Mouse (Mus musculus): Measurements from ENCODE around the gene Colec11.

Colec11 gene

DNA sequence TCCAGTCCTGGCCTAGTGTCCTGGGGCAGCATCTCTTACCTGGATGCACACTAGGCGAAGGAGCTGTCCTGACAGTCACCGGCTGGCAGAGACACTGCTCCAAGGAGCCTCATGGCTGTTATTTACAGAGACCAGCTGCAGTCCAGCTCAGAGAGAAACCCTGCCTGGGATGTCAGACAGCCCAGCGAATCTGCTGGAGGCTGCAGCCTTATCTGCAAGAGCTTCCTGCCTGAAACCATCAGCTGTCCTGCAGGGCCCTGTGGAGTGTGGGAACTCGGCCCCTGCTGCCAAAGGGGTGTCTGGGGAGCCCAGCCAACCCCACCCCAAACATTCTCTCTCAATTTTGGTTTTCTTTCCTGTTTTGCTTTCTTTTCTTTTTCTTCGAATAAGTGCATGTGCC is at the start of gene Colec11:
TSS of gene Colec11 (minus strand) at position 183 of the 400 bp plus-strand sequence.
- peak; percentile 11 to 55 for DNase-seq

DNA sequence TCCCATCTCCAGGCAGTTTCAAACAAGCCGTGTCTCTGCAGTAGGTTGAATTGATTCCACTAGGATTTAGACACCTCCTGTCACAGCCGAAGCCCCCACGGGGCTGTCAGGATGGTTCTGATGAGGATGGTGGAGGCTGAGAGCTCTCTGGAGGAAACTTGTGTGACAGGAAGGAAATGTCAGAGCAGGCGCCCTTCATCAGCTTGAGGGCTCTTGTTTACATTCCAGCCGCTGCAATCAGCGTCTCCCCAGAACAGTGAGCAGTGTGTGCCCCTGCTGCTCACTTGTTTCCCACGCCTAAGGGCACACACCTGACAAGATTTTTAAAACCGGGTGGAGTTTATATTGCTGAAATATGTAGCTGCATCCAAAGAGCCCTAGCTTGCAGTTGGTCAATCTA is 44.1 kb upstream of the Colec11 start:
- DNase-seq = peak; percentile 19 to 52

DNA sequence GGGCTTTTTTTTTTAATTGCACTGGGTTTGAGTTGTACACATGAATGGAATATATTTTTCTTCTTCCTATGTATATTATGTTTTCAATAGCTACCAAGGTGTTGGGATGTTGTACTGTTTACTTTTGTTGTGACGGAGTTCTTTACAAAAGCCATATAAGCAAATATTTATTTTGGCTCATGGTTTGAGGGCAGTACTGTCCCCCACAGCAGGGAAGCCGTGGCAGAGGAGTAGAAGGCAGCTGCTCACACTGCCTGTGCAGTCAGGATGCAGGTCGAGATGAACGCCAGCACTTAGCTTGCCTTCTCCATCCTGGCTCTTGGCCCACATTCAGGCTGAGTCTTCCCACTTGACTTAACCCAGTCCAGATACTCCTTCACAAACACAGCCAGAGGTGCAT is 43.6 kb upstream of the Colec11 start:
- DNase-seq = no peak

DNA sequence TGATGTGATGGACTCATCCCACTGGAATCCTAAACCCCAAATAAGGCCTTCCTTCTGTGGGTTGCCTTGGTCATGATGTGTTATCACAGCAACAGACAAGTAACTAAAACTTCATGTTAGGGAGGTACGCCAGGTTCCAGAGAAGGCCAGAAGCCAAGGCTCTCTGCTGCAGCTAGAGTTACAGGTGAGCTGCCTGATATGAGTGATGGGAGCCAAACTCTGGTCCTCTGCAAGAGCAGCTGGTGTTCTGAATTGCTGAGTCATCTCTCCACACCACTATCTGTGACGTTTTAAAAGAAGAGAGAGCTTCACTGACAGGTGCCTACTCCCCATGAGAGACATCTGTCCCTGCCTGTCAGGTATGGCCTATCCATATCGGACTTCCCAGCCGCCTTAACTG is 39.5 kb upstream of the Colec11 start:
- no peak for DNase-seq

DNA sequence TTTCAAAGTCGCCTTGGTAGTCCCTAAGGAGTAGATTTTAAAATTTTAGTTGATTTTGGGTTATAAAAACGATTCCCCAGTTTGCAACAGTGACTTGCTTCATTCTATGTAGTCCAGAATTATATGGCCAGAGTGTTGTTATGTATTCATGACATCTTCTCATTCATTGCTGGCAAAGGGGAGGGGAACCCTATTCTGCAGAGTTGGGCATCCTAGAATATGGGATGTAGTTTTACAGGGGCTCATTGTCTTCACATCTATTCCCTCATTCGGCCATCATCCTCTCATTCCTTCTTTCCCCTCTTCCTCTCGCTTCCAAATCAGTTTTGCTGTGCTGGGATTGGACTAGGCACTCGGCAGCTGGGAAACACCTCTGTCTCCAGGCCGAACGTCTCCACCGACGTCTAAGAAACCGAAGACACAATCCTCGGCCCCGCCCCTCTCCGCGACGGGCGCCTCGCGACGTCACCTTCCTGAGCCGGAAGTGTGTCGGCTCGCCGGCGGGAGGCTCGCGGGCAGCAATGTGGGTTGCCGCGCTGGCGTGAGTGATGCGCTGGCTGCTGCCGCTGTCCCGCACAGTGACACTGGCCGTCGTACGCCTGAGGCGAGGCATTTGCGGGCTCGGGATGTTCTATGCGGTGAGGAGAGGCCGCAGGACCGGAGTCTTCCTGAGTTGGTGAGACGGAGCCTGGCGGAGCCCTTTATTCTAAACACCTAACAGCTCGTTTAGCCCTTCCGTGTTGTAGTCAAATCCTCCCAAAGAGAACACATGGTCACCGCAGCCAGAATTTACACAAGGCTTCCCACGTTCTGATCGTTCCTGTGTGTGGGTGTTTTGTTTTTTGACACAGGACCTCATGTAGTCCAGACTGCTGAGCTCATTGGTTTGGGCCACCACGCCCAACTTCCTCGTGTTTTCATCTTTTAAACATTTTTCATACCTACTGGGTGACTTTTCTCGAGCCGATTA is 26.2 kb upstream of the Colec11 start, which contains the start of gene Rnaseh1:
TSS of gene Rnaseh1 (plus strand) at position 462 of the 970 bp plus-strand sequence.
- peak; percentile 92 for DNase-seq

DNA sequence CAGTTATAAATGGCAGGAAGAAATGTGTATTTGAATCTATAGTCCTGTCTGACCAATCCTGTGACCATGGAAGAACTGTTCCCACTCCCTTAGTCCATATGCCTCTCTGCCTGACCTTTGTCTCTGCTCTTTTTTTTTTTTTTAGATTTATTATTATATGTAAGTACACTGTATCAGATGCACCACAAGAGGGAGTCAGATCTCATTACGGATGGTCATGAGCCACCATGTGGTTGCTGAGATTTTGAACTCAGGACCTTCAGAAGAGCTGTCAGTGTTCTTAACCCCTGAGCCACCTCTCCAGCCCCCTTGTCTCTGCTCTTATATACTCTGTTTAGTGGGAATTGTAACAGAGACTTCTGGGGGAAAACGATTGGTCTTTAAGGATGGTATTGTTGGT is 15.6 kb upstream of the Colec11 start:
- no peak for DNase-seq

DNA sequence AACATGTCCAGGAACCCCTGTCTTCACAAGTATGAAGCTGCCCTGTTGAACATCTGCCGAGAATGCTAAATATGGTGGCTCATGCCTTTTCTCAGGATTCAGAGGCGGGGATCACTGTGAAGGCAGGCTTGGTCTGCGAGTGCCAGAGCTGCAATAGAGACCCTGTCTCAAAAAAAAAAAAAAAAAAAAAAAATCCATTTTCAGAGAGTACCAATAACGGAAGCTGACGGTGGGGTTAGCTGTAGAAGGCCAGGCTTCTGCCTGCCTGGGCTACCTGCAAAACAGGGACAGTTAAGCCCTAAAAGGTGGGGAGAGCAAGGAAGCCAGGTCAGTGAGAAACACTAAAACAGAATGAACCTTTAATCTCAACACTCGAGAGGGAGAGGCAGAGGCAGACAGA is 13.4 kb upstream of the Colec11 start:
- no peak for DNase-seq

DNA sequence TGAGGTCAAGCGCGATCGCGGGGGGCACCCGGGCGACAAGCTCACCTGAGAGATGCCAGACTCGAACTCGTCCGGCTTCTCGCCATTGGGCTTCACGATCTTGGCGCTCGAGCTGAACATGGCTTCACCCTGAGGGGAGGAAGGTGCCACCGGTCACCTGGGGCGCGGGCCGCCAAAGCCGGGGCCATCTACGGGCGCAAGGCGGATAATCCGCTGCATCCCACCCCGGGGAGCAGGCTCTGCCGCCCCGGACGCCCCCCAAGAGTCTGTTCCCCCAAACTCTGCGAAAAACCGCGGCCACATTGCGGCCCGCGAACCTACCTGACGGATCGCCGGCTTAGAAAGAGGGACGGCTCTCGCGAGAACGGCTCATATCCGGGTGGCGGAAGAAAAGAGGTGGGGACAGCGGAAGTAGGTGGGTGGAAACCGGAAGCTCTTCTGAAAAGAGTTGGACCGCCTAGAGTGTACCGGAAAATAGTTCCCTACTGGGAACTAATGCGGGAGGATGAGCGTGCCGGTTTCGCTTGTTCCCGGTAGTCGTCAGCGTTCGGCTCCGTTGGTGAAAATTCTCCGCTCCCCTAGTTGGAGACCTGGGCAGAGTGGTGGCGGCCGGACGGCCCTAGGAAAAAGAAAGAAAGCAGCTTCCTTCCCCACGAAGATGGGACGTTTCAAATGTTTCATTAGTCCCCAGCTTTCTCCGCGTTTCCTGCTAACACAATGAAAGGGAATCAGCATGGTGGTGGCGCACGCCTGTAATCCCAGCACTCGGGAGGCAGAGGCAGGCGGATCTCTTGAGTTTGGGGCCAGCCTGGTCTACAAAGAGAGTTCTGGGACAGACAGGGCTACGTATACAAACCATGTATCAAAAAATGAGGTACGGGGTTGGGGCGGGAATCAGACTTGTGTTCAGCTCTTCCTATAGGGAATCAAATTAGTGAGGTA is 12.6 kb upstream of the Colec11 start, which contains the start of gene Rps7:
TSS of gene Rps7 (minus strand) at position 419 of the 942 bp plus-strand sequence.
- DNase-seq = peak; percentile 94 to 95

DNA sequence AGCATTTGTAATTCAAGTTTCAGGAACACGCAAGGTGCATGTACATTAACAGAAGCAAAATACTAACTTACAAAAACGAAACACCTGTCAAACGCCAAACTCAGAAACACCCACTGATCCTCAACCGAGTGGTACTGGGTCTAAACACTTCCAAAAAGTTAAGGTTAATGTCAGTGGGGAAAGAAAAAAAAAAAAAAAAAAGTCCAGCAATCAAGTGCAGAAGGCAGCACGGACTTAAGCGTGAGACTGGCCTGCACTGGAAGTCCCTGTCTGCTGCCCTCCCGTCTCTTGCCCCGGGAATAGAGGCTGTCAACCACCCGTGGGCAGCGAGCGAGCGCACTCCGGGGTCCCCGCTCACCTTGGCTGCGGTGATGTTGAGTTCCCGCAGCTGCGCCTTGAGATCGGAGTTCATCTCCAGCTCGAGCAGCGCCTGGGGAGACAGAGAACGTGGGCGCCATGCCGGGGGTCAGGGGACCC is 11.9 kb upstream of the Colec11 start:
- DNase-seq = no peak

DNA sequence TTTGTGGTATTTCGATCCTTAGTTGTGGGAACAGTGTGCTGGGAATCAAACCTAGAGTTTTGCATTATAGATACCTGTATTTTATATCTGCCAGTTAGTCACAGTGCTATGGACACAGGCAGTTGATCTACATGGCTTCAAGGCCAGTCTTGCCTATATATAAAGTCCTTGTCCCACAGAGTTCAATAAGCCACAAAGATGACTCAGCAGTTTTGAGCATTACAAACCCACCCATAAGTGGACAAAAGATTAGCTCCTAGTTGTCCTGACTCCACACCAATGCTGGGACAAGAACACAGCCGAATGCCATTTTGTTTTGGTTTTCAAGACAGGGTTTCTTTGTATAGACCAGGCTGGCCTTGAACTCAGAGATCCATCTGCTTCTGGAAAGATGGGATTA is 5.3 kb upstream of the Colec11 start:
- no peak for DNase-seq

DNA sequence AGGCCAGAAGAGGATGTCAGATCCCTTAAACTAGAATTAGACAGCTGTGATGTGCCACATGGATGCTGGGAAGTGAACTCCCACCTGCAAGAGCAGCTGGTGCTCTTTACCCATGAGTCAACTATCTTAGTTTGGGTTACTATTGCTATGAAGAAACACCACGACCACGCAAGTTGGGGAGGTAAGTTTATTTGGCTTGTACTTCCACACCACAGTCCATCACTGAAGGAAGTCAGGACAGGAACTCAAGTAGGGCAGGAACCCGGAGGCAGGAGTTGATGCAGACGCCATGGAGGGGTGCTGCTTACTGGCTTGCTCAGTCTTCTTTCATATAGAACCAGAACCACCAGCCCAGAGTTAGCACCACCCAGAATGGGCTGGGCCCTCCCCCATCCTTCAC is 3.9 kb upstream of the Colec11 start:
- DNase-seq = no peak

DNA sequence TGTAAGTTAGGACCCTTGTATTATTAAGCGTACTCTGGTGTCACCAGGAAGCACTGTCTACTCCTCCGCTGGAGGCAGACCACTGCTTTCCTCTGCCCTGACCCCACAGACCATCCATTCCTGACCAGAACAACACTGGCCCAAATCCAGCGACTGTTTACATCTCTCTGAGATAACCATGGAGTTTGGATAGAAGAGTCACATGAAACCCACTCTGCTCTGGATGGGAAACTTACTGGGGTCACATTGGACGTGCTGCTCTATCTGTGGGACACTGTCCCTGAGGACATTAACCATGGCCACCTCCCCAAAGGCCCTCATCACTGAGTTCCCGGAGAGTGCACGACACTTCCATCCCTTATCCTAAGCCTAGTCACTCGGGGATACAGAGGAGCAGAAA is 2.2 kb upstream of the Colec11 start:
- DNase-seq = no peak

DNA sequence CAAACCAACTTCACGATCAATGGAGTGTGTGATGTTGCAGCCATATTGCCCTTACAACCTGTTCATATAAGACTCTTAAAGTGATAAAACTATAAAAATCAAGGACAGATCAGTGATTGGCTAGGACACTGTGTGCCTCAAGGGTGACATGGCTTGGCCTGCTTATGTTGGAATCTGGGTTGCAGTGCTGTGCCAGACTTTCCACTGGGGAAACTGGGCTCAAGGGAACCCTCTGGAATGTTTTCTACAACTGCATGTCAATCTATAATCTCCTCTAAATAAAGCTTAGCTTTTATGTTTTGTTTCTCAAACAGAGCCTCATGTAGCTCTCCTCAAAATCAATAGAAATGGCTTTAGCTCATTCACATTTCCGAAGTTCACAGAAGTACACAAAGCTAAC is 1.1 kb upstream of the Colec11 start:
- no peak for DNase-seq

DNA sequence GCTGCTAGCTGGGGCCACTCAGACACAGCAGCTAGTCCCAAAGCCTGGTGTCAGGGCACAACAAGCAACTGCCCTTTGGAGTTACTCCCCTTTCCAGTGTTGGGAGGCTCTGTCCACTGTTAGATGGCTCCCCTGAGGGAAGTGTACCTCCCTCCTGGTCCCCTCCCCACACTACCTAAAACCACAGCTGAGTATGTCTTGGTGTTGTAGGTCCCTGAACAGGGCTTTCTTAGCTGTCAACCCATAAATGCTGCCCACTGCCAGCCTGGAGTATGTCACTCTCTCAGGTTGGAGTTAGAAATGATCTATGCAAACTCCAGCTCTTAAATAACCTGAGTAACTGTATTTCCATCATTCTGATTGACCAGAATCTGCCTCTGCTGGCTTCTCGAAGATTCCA is 536 bp downstream of the Colec11 start:
- DNase-seq = no peak

DNA sequence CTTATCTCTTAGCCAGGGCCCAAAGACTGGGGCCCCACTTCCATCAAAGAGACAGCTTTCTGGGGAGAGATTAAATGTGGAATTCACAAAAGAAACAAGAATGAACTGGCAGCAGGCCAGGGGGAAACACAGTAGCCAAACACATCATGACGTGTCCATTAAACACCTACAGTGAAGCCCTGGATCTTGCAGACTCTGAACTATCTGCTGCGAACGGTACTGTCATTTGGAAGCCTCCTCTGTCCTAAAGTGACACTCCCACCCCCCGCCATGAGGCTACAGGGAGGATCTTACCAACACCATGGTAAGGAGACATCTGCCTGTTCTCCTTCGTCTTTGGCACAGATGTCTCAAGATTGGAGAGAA is 1.0 kb downstream of the Colec11 start:
- DNase-seq = no peak

DNA sequence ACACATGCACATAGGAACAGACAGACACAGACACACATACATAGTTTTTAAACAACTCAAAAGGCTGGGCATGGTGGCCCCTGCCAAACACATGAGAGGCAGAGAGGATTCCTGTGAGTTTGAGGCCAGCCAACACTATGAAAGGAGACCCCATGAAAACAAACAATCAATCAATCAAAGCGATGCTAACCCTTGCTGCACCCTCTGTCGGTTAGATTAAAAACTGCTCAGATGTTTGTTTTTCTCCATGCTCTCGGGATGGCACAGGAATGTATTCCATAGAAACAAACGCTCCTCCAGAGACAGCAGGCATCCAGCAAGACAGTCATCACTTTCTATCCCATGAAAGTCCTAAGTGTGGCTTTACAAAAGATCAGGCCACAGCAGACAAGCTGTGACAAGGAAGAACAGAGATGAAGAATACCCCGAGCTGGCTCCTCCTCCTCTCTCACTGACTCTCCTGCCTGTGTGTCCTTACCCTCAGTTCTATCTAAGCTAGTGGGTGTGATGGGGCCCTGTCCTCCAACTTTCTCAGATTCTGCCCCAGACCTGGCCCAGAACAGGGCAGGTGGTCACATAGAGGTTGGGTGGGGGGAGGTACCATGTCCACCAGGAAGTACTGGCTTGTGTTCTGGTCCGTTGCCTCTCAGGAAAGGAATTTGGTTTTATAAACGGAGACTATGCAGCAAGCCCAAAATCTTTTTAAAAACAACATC is 1.6 kb downstream of the Colec11 start:
- no peak for DNase-seq

DNA sequence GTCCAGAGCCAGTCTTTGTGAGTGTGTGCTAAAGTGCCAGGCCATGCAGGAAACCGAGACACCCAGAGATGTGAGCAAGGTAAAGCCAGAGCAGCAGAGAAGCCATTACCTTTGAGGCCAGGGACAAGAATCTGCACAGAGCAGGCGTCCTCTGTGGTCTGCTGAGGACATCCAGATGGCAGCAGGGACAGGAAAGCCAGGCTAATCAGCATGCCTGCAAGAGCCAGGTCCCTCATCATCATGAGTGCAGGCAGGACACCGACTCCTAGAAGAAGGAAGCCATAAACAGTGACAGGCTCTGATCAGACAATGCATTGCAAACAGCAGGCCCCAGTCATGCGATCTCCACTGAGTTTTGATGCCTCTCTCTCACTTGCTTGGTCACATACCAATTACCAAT is 5.9 kb downstream of the Colec11 start:
- DNase-seq = no peak

DNA sequence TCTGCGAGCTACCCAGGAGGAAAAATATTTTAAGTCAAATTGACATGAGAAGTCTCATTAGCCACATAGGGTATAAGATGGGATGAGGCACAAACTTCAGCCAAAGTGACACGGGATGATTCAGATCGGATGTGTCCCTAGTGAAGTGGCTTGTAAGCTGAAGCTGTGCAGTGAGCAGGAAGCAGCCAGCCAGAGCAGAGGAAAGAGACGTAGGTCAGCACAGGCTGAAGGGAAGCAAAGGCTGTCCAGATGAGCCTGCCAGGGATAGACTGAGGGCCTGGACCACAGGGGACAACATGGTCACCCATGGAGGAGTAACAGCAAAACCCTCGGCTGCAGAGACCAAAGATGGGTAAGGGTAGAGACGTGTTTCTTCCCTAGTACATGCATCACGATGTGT is 8.8 kb downstream of the Colec11 start:
- DNase-seq = no peak

DNA sequence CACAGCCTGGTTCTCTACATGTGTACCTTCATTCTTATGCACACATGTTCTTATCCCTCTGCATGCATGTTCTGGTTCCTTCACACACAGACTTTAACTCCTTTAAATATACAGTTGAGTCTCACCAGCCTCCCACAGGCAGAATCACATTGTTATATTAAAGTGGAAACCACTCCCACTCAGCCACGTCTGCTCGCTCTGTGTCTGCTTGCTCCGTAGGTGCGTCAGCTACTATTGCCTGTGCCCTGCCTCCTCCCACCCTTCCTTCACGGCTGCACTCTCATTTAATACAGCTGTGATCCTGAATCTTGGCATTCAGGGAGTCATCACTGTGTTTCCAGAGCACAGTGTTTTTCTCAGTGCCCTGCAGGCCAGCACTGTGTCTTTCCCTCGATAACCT is 10.8 kb downstream of the Colec11 start:
- DNase-seq = no peak

DNA sequence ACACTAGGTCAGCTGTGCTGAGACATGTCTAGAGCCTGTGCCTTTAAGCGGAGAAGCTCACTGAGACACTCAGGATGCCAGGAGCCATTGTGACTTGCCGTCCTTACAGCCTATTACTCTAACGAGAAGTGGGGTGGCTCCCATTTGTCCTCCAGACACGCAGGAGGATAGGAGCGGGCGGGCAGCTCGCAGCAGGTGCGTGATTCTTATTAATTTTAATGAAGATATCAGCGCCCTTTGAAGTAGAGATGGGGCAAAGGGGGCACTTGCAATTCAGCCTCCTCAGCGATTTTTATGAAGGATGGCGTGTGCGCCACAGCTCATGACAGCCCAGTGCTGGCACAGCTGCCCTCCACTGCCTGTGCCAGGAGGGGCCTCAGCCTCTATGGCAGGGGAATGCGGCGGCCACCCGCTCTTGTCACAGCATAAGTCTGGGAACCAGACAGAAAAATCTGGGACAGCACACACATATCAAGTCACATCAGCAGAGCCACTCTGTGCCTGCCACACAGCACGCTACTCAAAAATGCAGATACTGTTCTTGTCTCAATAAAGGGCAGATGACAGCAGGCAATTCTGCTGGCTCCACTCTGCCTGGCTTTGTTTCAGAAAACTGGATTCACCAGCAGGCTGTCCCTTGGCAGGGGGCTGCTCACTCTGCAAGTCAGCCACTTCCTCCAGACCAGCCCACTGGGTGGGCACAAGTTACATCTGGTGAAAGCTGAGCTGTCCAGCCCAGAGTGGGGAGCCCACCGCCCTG is 15.5 kb downstream of the Colec11 start:
- DNase-seq = no peak

DNA sequence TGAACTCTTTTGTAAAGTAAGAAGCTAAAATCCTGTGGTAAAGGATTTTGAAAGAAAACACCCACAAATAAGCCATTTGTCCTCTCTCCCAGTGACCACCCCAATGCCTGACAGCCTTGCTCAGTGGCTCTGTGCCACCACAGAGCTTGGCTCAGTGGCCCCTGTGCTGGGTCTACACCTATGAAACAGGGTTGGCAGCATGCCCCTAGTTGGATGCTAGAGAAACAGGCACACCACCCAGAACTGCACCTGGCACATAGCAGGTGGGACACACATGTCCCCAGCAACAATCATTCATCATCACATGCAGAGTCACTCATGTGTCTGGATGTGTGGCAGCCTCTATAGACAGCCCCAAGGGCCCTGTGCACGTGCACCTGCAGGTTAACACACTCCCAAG is 19.7 kb downstream of the Colec11 start:
- no peak for DNase-seq

DNA sequence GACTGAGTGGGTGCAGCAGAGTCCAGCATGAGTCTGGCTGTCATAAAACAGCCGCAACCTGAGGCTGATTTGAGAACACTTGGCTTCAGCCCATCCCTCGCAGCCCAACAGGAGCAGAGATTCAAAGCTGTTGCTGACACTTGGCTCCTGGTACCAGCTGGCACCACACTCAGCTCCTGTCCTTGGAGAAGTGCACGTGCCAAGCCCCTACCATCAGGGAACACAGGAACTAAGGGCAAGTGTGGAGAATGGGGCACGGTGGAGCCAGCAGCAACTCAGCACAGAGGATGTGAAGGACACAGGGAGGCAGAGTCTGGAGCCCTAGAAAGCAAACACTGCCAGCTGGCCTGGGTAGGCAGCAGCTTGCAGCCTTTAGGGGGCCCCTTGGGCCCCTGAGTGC is 20.9 kb downstream of the Colec11 start:
- no peak for DNase-seq

Measured in lung, postnatal 4 days (tissue).